Mouse (Mus musculus) ES-E14 (cell line): ENCODE results near the gene Zfp664.

Source experiments
- CHD2 ChIP-seq: IDR thresholded peaks from 2 replicates; pipeline ENCODE4 v1.6.1; 2014; ENCODE audit warnings: mild to moderate bottlenecking, low read depth, low read length, inconsistent platforms
- HCFC1 ChIP-seq: IDR thresholded peaks from 2 replicates; pipeline ENCODE4 v1.6.1; 2012; ENCODE audit warnings: low read length, inconsistent platforms, borderline replicate concordance; ENCODE audit not compliant: insufficient read depth
- MAFK ChIP-seq: IDR thresholded peaks from 2 replicates; pipeline ENCODE4 v1.6.1; 2014; ENCODE audit warnings: mild to moderate bottlenecking, low read depth, low read length, inconsistent platforms; ENCODE audit not compliant: insufficient read depth
- ZC3H11A ChIP-seq: IDR thresholded peaks from 2 replicates; pipeline ENCODE4 v1.6.1; 2012; ENCODE audit warnings: low read depth, mild to moderate bottlenecking, inconsistent platforms, low read length, borderline replicate concordance
- ZNF384 ChIP-seq: IDR thresholded peaks from 2 replicates; pipeline ENCODE4 v1.6.1; 2012; ENCODE audit warnings: low read depth, low read length, inconsistent platforms

- TF ChIP-seq CHD2 (no peak), ZNF384 (no peak), ZC3H11A (no peak), MAFK (no peak), HCFC1 (no peak)
Observed at GRCm38 (mm10) chr5:124852294-124852693, 10.2 kb upstream of the Zfp664 start.
